Mouse (Mus musculus) lung, adult 18-20 months (tissue): ENCODE data around the gene Vps72.
A peak's percentile ranks its signal among the peaks of the same experiment; 100 is the strongest.
"Not testable (repeated sequence)": the region's sequence is repeated elsewhere in the genome, so short reads cannot be mapped to it uniquely, and the experiment has no call there.

Experiments used
- DNase-seq, 2 experiments: peaks; one replicate each; pipeline ENCODE4 v3.0.0; 2022; ENCODE audit warnings: mixed read lengths in 2 of 2

The Vps72 gene

DNA sequence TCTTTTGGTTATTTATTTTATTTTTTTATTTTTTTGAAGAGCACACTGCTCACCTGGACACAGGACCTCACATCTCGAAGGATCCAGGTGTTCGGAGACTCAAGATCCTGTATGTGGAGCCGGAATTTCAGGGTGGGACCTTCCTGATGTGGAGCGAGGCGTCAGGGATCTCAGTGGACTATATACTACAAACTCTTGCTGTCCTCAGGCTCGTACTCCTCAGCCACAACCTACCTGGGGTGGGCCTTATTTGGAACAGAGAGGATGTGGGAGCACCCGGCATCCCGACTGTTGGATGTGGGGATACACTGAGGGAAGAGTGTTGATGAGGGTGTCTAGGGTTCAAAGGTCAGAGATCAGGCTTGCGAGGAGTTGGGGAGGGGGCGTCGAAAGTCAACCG is 23.3 kb downstream of the Vps72 start:
- DNase-seq = not testable (repeated sequence)

DNA sequence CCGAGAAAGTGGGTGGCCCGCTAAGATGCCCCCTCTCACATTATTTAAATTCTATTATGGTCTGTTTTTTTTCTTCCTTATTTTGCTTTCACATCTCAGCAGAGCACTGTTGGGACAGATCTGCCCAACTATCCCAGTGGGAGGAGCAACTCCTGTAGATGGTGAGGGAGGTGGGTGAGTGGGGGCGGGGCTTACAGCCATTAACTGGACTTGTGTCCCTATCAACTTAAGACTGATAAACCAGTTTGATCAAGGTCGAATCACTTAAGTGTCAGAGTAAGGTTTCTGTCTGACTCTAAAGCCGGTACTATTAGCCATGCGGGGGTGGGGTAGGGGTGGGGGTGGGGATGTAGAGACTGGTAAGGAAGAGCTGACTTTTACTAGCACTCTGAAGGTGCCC is 24.2 kb downstream of the Vps72 start:
- peak; percentile 72 to 79 for DNase-seq

DNA sequence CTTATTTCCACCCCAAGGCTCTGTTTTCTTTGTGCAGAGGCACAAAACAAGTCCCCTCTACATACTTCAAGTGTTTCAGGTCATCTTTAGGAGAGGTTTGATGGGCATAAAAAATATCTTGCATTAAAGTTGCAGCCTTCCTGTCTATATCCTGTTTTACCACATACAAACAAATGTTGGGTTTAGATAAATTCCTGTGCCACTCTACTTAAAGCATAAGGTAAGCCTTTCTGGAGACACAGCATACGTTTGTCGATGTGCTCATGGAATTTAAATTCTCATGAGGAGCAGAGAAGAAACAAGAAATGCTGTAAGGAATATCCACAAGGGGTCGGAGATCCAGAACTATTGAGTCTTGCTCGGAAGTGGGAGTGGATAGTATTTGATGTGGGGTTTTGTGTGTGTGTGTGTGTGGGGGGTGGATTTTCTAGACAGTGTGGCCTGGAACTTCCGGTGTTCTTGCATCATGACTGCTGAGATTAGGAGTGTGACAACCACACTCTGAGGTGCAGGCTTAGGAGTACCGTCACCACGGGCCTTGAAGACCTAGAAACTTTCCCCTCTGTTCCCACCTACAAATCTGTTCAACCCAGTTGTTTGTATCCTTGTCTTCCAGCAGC is 24.7 kb downstream of the Vps72 start:
- no peak for DNase-seq

DNA sequence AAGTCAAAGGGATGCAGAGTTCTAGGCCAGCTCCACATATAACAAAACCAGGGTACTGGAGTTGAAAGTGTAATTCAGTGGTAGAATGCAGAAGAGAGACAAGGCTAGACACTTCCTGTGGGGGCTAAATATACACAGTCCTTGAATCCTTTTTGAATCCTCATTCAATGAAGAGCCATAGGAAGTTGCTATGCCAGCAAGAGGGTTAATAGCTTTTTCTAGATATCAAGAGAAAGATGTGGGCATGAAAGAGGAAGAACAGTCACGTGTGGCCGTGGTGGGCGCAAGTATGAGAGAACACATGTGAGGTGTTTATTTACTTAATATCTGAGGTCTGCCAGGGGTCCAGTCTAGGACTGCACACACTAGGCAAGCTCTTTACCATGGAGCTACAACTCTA is 25.5 kb downstream of the Vps72 start:
- no peak for DNase-seq

DNA sequence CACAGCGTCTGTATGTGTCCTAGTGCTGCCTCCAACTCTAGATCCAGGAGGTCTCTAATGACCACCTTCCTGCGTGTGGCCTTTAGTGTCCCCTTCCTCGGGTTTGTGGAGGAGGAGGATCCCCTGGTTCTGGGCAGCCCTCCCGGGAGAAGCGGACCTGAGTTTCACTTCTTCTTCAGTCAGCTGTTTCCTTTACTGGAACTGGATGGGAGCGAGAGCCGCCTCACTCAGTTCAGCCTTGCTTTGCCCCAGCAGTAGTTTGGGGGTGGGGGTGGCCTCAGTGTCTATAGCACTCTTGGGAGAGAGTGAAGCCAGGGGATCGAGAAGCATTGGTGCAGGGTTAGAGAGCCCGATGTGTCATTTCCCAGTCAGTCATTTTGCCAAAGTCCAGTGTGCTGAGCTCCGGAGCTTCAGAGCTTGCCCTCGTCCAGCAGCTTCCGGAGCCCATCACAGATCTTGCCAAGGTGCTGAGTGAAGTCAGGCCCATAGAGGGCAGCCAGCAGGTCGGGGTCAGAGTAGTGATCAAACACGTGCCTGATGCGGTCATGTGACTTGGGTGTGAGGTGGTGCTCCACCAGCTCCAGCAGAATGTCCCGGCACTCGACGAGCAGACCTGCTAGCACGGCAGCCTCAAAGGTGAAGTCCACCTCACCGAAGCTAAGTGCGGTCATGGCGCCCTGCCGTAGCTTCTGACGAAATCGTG is 28.9 kb downstream of the Vps72 start:
- DNase-seq = no peak

DNA sequence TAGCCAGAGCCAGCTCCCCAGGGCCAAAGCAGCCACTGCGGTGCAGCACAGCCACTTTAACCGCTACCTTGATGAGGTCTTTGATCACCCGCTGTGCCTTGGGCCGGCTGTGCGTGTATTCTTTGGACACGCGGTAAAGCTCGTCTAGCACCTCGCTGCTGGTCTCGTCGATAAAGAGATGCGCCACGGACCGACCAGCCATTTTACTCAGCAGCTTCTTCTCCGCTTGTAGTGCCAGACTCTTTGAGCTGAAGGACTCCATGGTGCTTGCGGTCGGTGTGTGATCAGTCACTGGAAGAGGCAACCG is 29.4 kb downstream of the Vps72 start:
- no peak for DNase-seq

DNA sequence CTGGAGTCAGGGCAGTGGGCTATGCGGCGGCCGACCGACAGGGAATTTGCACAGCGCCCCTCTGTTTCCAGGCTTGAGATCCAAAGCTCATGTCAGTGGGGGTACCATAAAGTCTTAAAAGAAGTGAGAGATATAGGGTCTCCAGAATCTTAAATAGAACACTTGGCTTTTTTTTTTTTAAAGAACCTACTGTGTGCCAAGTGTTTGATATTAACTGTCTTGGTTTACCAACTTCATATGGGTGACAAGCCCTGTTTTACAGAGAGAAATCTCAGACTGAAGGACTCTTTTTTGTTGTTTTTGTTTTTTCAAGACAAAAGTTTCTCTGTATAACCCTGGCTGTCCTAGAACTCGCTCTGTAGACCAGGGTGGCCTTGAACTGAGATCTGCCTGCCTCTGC is 30.0 kb downstream of the Vps72 start:
- DNase-seq = no peak

DNA sequence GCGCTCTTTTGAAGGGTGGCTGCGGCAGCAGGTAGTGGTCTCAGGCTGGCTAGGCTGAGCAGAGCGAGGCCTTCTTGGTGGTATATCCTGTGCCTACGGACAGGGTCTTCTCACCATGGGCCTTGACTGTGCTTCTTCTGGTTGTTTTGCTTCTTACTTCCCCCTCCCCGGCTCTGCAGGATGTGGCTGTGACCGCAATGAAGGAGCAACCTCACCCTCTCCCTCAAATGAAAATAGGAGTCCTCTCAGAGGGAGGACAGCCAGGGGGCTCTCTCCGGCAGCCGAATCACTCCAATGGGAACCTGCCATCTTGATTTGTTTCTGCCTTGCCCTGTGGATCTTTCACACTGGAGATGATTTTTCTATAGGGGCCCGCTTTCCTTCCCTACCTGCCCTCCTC is 30.7 kb downstream of the Vps72 start:
- DNase-seq = no peak

DNA sequence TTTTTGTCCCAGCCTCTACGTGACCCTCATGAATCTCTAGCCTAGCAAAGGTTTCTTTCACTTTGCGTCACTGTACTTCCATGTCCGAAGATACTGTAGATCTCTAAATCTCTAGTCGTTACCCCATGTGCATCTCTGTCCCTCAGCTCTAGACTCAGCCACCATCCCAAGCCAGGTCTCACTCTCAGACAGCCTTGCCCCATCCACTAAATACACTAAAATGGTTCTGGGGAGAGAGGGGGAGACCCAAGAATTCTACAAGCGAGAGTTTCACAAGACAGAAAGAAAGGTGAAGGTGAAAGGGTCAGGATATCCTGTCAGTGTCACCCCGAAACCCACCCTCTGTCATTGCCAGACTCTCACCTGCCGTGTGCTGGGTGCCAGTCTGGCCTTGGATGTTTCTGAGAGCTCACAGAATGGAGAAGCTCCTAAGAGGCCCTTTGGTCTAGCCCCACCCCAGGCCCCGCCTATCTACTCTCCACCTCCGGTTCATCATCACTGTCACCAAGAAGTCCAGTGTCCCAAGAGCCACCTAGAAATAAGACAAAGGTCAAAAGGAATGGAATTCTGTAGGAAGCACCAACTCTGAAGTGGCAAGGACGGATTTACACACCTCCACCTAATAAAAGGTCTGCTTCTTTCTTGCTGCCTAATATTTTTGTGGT is 31.3 kb downstream of the Vps72 start, which contains the start of gene Tnfaip8l2:
TSS of gene Tnfaip8l2 (minus strand) at position 409 of the 665 bp plus-strand sequence.
- DNase-seq = peak; percentile 54 to 69

DNA sequence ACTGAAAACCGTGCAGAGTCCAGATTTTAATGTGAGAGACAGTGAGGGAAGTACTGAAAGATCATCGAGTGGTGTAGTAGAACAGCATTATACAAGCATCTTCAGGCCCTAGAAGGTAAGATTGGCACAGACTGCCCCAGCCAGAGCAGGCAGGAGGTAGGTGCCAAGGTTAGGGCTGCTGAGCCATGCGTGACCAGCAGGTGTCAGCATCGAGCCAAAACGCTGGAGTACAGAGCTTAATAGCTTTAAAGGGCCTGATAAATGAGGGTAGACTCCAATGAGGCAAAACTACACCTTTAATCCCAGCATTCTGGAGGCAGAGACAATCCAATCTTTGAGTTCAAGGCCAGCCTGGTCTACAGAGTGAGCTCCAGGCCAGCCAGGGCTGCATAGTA is 31.8 kb downstream of the Vps72 start:
- DNase-seq = peak; percentile 87

DNA sequence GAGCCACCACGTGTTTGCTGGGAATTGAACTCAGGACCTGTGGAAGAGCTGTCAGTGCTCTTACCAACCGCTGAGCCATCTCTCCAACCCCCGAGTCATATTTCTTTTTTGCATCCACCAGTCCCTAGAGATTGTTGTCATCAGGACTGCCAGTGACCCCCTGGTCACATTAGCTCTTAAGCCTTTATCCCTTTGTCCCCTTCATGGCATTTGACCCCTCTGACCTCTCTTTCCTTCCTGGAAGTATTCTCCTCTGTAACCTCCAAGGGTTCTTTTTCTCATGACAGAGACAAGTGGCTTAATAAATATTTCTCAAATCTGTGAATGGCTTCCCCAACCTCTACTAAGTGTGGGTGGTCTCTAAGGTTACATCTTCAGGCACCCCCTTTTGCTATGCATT is 37.1 kb downstream of the Vps72 start:
- DNase-seq = no peak

DNA sequence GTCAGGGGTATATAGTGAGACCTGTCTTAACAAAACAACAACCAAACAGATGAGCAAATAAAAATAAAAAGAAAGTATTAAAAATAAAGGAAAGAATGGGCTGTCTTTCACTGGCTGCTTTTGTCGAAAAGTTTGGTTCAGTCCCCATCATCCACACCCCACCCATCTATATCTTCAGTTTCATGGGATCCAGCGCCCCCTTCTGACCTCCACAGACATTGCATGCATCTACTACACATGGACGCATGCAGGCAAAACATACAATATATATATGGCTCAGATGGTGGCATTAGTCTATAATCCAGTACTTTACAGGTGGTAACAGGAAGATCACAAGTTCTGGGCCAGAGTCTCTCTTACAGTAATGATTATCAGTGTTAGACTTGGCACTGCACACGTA is 43.1 kb downstream of the Vps72 start:
- DNase-seq = peak; percentile 36 to 45

DNA sequence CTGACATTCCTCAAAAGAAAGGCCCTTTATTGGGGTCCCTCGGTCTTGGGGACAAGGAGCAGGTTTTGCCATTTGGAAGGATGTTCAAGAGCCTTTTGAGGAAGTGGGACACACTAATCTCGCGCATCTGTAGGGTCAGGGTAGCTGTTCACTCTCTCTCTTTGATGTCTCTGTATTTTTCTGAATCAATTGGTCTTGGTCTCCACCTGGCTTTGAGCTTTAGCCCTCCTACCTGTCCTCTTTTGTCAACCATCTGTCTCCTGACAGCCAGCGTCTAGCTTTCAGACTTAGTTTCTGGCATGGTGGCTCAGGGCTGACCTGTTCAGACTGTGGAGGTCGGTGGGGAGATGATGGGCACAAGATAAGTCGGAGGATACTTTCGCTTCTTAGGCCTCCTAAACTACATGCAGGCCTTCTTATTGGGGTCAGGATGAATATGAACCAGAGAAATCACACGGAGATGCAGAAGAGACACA is 48.7 kb downstream of the Vps72 start:
- no peak for DNase-seq

DNA sequence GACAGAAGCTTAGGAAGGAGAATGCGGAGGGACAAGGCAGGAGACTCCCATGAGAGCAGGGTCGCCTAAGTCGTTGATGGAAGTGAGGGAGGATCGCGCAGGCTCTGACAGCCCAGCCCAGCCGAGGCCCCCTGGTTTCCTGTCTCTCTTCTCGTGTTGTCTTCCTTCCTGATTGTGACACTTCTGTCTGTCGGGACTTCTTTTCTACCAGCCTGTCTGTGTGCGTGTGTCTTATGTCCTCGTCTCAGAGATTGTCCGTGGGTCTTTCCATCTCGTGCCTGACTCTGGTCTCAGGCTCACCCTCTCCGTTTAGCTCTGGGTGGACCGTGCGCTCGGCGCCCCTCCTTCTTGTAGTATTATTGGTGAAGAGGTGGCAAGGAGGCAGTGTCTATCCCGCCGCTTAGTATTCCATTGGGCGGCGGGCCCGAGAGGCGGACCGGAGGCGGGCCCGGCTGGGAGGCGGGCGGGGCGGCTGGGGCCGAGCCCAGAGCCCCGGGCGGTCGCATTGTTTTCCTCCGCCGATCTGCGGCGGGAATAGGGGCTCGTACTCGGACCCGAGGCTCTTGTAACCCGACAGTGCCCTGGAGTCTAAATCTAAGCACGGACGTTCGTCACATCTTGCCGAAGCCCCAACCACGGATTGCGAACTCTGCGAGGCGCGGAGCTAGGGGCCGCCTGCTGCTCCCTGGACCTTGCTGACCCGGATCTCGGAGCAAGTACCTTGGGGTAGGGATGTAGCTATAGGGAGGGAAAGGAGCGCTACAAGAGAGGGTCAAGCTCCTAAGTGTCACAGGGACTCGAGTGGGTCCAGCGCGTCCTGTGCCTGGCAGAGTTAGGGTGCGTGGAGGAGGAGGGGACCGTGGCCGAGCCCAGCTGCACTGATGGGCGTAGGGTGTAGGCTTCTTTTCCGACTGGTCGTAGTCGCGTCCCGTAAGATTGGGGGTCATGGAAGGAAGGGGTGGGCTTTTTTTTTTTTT is 49.5 kb downstream of the Vps72 start, which contains the start of gene Sema6c:
TSS of gene Sema6c (plus strand) at position 471 of the 977 bp plus-strand sequence.
- peak; percentile 89 to 91 for DNase-seq

DNA sequence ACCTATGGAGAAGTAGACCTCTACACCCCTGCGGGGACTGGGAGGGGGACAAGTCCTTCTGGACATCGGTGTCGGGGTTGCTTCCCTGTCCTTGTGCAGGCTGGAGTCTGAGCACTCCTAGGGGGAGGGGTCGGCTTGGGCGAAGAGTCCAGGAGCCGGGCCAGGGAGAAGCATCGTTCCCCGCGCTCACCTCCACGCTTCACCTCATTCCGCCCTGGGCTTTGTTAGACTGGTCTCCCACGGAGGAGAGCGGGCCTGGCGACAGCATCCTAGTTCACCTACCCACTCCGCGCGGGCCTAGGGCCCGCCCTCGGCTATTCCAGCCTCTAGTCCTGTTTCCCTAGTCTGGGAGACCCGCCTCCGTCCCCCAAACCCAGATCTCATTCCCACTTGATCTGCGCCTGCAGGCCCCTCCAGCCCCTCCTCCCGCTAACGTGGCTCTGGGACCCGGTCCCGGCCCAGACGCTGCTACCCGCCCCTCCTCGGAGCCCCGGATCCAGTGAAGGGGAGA is 50.3 kb downstream of the Vps72 start:
- no peak for DNase-seq

DNA sequence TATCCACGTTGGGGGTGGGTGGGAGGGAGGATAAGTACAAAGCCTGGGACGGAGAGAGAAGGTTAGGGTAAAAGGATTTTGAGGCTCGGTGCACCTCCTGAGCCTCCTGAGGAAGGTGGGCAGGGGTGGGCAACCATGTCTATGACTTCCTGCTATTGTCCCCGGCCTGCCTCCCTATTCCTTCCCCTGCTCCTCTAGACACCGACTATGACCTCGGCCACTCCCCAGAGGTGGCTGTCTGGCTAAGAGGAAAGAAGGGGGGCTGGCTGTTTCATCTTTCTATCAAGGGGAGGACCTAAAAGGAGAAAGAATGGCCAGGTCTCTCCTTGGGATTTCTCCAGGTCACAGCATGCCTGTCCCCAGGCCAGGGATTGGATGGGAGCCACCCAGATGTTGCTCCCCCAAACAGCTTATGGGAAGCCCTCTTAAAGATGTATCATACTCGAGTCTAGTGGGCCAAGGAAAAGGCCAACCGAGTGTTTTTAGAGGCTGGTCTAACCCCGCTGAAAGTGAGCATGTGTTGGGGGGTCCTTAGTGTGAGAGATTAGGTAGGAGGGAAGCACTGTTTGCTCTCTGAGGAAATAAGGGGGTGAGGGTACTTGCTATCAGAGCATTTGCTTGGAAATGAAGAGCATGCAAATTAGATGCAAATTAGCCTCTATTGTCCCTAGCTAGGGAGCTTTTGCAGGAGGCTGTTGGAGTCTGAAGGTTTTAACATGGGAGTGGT is 51.0 kb downstream of the Vps72 start:
- no peak for DNase-seq

DNA sequence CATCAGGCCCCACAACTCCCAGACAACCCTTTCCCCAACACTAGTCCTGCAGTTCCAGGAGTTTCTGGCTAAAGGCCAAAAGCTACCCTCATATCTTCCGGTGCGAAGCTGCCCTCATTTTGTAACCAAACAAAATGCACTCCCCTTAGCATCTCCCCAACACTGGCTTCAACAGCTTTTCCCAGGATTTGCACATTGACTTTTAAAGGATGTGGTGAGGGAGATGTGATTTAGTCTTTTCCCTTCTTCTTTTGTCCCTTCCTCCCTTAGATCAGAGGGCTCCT is 51.5 kb downstream of the Vps72 start:
- no peak for DNase-seq

DNA sequence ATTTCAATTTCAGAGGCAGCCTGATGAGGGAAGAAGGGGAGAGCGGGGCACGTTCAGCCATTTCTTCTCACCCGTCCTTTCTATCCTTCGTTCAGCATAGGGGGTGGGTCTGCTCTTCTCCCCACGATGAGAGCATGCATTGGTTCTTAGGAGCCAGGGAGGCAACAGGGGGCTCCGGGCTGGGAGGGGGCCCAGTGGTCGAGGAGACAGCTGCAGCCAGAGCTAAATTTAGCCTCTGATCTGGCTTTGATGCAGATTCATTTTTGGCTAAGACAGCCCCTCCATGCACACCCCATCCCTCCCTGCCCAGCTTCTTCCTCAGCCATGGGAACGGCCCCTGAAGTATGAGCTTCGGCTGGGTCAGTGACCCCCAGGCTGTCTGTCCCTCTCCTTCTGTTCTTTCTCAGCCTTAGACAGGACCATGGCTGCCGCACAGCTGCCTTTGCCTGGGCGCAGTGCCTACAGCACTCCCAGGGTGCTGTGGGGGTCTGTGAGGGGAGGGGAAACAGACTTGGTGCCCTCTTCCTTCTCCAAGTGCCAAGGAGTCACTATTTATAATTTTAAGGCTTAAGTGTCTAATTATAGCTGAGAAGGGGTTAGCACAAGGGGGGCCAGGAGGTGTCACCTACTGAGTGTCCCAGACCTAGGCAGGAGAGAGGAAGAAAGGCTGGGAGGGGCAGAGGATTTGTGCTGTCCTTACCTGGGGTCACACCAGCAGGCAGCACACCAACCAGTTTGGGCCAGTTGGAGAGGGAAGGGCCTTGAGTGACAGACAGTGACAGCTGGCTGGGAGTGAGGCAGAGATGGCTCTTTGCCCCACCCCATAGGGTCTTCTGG is 52.8 kb downstream of the Vps72 start:
- DNase-seq = no peak

DNA sequence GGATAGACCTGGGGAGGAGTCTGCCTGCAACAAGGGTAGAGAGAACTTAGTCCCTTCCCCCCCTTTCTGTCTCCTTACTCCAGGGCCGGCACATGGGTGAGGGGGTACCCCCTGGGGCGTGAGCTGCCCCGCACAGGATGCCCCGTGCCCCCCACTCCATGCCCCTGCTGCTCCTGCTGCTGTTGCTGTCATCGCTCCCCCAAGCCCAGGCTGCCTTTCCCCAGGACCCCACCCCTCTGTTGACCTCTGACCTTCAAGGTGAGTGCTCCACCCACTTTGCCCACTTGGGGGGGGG is 53.4 kb downstream of the Vps72 start:
- DNase-seq = no peak

DNA sequence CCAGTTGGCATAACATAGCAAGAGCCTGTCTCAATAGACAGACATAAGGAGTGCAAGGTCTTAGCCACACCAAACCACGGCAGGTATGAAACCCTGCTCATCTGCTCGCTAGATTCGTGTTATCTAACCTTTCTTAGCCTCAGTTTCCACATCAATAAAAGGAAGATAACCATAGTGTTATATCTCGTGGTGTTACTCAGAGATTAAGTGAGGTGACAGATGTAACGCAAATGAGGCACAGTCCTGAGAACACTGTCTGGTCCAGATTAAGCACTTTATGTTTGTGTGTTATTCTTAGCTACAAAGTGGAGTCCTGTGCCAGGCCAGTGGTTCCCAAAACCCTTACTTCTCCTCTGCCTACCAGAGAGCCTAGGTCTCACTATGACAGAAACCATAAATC is 54.0 kb downstream of the Vps72 start:
- no peak for DNase-seq

DNA sequence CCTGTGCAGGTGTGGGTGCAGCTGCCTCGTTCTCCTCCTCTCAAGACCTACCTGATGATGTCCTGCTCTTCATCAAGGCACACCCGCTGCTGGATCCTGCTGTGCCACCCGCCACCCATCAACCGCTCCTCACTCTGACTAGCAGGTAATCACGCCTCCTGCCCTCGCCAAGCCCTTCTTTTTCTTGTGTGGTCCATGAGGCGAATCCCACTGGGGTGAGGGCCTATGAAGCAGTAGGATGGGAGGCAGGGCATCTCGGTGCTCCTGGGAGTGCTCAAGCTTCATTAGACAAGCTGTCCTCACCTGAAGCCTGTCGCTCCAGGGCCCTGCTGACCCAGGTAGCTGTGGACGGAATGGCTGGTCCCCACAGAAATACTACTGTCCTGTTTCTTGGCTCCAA is 59.2 kb downstream of the Vps72 start:
- DNase-seq = no peak

DNA sequence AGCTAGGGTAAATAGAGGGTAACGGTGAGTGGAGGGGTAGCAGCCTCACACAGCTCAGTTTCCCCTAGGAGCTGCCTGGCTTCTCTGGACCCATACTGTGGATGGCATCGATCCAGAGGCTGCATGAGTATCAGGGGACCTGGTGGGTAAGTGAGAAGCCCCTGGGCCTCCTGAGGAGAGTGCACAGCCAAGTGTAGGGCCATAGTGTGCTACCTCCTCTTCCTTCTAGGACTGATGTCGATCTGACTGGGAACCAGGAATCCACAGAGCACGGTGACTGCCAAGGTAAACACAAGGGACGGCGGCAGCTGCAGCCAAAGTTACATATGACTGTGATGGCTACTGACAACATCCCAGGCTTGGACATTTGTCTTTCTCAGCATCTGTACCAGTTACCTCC is 60.3 kb downstream of the Vps72 start:
- DNase-seq = no peak
